Mouse (Mus musculus) gastrocnemius, postnatal 36 days (tissue): Measurements from ENCODE around the gene Akr1c19. TPM values are rescaled to one million over a fixed set of nuclear protein-coding genes. Genes with fewer than 3 reads are reported as not detected.
"Not testable (repeated sequence)": the region's sequence is repeated elsewhere in the genome, so short reads cannot be mapped to it uniquely, and the experiment has no call there.

Experiments used
- DNase-seq, 2 experiments: peaks; one replicate each; pipeline ENCODE4 v3.0.0; 2022
- intact Hi-C: fragments of 180-260 bp; cut with DNase I; formaldehyde crosslinking; loops from one replicate; pipeline ENCODE4 v1.15.1; 2025
- total RNA-seq, 2 experiments: library from RNA; stranded (reverse); gene quantifications; 2 replicates each; pipeline ENCODE4 v1.2.3; 2021

The Akr1c19 gene
- total RNA-seq, 2 experiments from 2014 or later: 0.20 to 0.28 TPM

GRCm38 (mm10) chr13:4265047-4265446 is 36.5 kb downstream of the Akr1c19 start:
- intact Hi-C loops: no loop called here
- no peak for DNase-seq

GRCm38 (mm10) chr13:4265455-4265854 is 37.0 kb downstream of the Akr1c19 start:
- intact Hi-C loops: not testable (repeated sequence)

GRCm38 (mm10) chr13:4270860-4271259 is 42.4 kb downstream of the Akr1c19 start:
- intact Hi-C loops: no loop called here
- no peak for DNase-seq

More at GRCm38 (mm10) chr13:4265455-4265854, 37.0 kb downstream of the Akr1c19 start:
- not testable (repeated sequence) for DNase-seq

DNA sequence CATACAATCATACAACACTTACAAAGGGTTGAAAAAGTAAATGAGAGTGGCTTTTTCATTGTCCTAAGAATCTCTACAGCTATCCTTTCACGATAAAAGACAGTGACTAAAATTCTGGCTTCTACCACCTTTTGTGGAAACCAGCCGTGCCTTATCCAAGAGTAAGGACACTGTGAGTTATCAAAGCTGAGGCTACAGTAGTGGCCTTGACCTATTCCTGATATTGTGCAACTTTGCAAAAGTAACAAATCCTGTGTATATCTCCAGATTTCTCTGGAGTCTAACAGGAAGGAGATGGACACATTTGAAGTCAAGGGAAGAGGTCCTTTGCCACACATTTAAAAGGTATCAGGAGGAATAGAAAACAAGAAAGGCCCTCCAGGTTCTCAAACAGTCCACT is 49.0 kb downstream of the Akr1c19 start:
- DNase-seq: no peak
- intact Hi-C loops: no loop called here

- intact Hi-C loops: no loop called here
- no peak for DNase-seq
Measured at GRCm38 (mm10) chr13:4279284-4279683, 50.8 kb downstream of the Akr1c19 start, which contains the start of gene Akr1c12. TSS of gene Akr1c12 (minus strand) at chr13:4279433.

DNA sequence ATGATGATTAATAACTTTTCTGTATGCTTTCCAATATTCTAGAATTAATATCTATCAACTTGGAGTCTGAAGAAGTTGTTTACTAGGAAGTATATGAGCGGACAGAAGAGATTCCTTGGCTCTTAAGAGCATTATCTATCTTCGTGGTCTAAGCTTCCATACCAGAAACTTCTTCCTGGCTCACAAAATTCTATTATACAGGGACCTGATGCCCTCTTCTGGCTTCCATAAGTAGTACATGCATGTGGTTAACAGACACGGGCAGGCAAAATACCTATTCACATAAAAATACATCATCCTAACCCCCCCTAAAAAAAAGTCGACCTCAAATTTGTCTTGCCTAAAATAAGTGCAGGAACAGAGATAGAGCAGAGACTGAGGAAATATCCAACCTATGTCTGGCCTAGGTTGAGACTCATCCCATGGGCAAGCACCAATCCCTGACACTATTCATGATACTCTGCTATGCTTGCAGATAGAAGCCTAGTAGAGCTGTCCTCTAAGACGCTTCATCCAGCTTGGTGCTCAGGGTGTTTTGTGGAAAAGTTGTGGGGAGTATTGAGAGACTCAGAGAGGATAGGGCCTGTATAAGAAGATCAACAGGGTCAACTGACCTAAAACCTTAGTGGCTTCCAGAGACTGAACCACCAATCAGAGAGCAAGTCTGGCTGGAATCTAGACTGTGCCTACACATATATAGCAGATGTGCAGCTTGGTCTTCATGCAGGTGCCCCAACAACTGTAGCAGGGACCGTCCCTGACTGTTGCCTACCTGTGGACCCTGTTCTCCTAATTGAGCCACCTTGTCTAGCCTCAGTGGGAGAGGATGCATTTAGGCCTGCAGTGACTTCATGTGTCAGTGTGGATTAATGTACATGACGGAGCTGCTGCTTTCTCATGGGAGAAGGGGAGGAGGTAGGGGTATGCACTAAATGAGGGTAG is 53.2 kb downstream of the Akr1c19 start:
- intact Hi-C loops: loop anchor here (10.0 kb wide), 1 partner anchor 167 kb away; no protein-coding TSS in a partner anchor
- DNase-seq: no peak

DNA sequence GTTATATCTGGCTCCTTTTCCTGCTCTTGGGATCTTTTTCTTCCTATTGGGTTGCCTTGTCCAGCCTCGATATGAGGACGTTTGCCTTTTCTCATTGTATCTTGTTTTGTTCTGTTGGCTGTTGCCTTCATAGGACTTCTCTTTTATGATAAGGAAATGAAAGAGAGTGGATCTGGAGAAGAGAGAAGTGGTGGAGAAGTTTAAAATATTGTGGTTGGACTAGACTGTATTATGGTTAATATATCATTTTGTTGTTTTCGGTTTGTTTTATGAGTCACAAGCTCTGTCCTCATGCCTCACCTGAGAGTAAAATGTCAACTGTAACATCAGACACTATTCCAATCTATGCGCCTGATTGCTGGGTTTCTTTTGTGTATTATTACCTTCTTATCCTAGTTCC is 68.5 kb downstream of the Akr1c19 start:
- no peak for DNase-seq
- intact Hi-C loops: no loop called here

Other genes with a start within 250 kb of the Akr1c19 start
- gene Akr1c14, start 179.7 kb upstream of the Akr1c19 start, total RNA-seq: 1 to 10 TPM; 1.5 to 1.9 TPM
- under 1 TPM in 1 of 2 experiments, not detected in 1; 0.20 TPM for gene Akr1c18, start 78.0 kb upstream of the Akr1c19 start, total RNA-seq
- under 1 TPM in 1 of 2 experiments, not detected in 1; 0.77 TPM for gene Akr1c13, start 37.5 kb upstream of the Akr1c19 start, total RNA-seq
- gene Akr1c12, start 50.7 kb downstream of the Akr1c19 start, total RNA-seq: not detected
- not detected for gene Akr1c6, start 205.6 kb downstream of the Akr1c19 start, total RNA-seq